Comparison of ENCODE assay signal across 21 mouse cellular contexts in genomic region chr12:40715174-40715573, GRCm38 (mm10).
A peak's percentile ranks its signal among the peaks of the same experiment; 100 is the strongest.
DNase-seq lines count a peak whose midpoint lies in the region; ATAC-seq and TF ChIP-seq lines count a peak whose summit lies in the region.
"Had no signal": no experiment of that assay in that cellular context is flagged by ENCODE, and none has a peak within 500 bp of the region (broad histone marks: within the 10 kb centered on the region; RNA-seq: fewer than 3 reads in every experiment).

No protein-coding gene starts in this region.

- TF ChIP-seq CTCF in midbrain, postnatal 0 days (IDR thresholded peaks at IDR 0.05) = no peak

- 82% methylated on average over 2 of the region's 2 CpGs for WGBS in lung, embryonic 16.5 days
- 85% methylated on average over 2 of the region's 2 CpGs for WGBS in midbrain, postnatal 0 days

- ATAC-seq in lung, embryonic 16.5 days (ENCODE audit: low read depth) = no peak
- ATAC-seq in midbrain, postnatal 0 days (ENCODE audit: low FRiP score) = no peak
- ATAC-seq: forebrain, embryonic 15.5 days; hindbrain, embryonic 16.5 days; inflammation-experienced regulatory T-cells, adult 6 months; intestine, postnatal 0 days had no signal

- H3K36me3 ChIP-seq in lung, embryonic 16.5 days (ENCODE audit: control insufficient read depth, insufficient read depth, low read length) = no peaks in the 10 kb centered on the region
- peaks cover 8% of the 10 kb centered on the region; the same call in 1 of the 2 replicates for H3K36me3 ChIP-seq in midbrain, postnatal 0 days (ENCODE audit: insufficient read depth, low read length)
- H3K36me3 ChIP-seq: embryonic facial prominence, embryonic 15.5 days; forebrain, embryonic 15.5 days had no signal

- H3K9me3 ChIP-seq in lung, embryonic 16.5 days (ENCODE audit: control insufficient read depth, low read length) = no peaks in the 10 kb centered on the region
- no peaks in the 10 kb centered on the region for H3K9me3 ChIP-seq in midbrain, postnatal 0 days (ENCODE audit: low read length)
- H3K9me3 ChIP-seq: embryonic facial prominence, embryonic 15.5 days; forebrain, embryonic 10.5 days; forebrain, embryonic 15.5 days; heart, embryonic 13.5 days; hindbrain, embryonic 12.5 days had no signal

- no peak overlapping the region for H3K4me3 ChIP-seq in lung, embryonic 16.5 days (ENCODE audit: low read length)
- H3K4me3 ChIP-seq in midbrain, postnatal 0 days (ENCODE audit: low read depth, low read length) = no peak overlapping the region
- H3K4me3 ChIP-seq: embryonic facial prominence, embryonic 15.5 days; erythroblast, embryonic 14.5 days; forebrain, embryonic 10.5 days; forebrain, embryonic 15.5 days; heart, embryonic 13.5 days; hindbrain, embryonic 12.5 days had no signal

- H3K4me1 ChIP-seq in lung, embryonic 16.5 days (replicated peaks; ENCODE audit: control insufficient read depth, insufficient read depth, low read length) = no peaks in the 10 kb centered on the region
- no peaks in the 10 kb centered on the region for H3K4me1 ChIP-seq in midbrain, postnatal 0 days (ENCODE audit: insufficient read depth, low read length)
- H3K4me1 ChIP-seq: embryonic facial prominence, embryonic 15.5 days; forebrain, embryonic 10.5 days; heart, embryonic 13.5 days had no signal

- no peak overlapping the region for H3K4me2 ChIP-seq in lung, embryonic 16.5 days (ENCODE audit: low read depth, low read length)
- H3K4me2 ChIP-seq in midbrain, postnatal 0 days (ENCODE audit: low read depth, low read length, poor library complexity, severe bottlenecking) = no peak overlapping the region
- H3K4me2 ChIP-seq: embryonic facial prominence, embryonic 15.5 days; forebrain, embryonic 15.5 days; heart, embryonic 13.5 days; hindbrain, embryonic 12.5 days had no signal

- DNase-seq in lung, postnatal 4 days = no peak
- peak; percentile 77 to 81 for DNase-seq in cerebellum, adult 18-20 months
- peak; percentile 85 for DNase-seq in cerebellum, adult 9-11 months
- no peak for DNase-seq in midbrain, postnatal 0 days (ENCODE audit: low spot score)
- DNase-seq in thymus, postnatal 10 days (ENCODE audit: low spot score in 2 of 2) = no peak
- no peak for DNase-seq in kidney, postnatal 10 days
- DNase-seq: adrenal gland, adult 2 months; adrenal gland, postnatal 25 days; embryo, embryonic 11 days; heart, postnatal 4 days; kidney, adult 8-10 months had no signal

- 0 out of 2 replicates have a peak overlapping the region, but pooled peaks have one; percentile 4 for H3K27ac ChIP-seq in lung, embryonic 16.5 days (ENCODE audit: low read length)
- H3K27ac ChIP-seq in midbrain, postnatal 0 days (ENCODE audit: low read depth, low read length) = no peak overlapping the region
- H3K27ac ChIP-seq: embryonic facial prominence, embryonic 15.5 days; forebrain, embryonic 10.5 days; heart, embryonic 13.5 days; hindbrain, embryonic 12.5 days had no signal

- no peaks in the 10 kb centered on the region for H3K27me3 ChIP-seq in lung, embryonic 16.5 days (ENCODE audit: control insufficient read depth, insufficient read depth, low read depth, low read length)
- H3K27me3 ChIP-seq in midbrain, postnatal 0 days (ENCODE audit: insufficient read depth, low read length) = no peaks in the 10 kb centered on the region
- H3K27me3 ChIP-seq: embryonic facial prominence, embryonic 15.5 days; forebrain, embryonic 15.5 days; heart, embryonic 13.5 days; hindbrain, embryonic 12.5 days had no signal

- no peak overlapping the region for H3K9ac ChIP-seq in lung, embryonic 16.5 days (ENCODE audit: low read length)
- no peak overlapping the region for H3K9ac ChIP-seq in midbrain, postnatal 0 days (replicated peaks; ENCODE audit: low read length, poor library complexity, severe bottlenecking)
- H3K9ac ChIP-seq: embryonic facial prominence, embryonic 15.5 days; forebrain, embryonic 15.5 days; heart, embryonic 13.5 days; hindbrain, embryonic 12.5 days had no signal

Comparison
In these comparisons a context has a peak if more than half of its experiments do, and no peak if none do; other contexts are left out.
1. DNase-seq: peak in cerebellum, adult 18-20 months (2 of 2) and cerebellum, adult 9-11 months (single experiment); none in lung, postnatal 4 days (0 of 2), midbrain, postnatal 0 days (single experiment), thymus, postnatal 10 days (0 of 2) and kidney, postnatal 10 days (single experiment).